Mouse (Mus musculus) activated CD4-positive, CD25-positive, alpha-beta regulatory T cell, adult 9 weeks (primary cell): ENCODE data around the gene Tnnc1. TPM values are rescaled to one million over a fixed set of nuclear protein-coding genes. Genes with fewer than 3 reads are reported as not detected.

Experiments
- polyA plus RNA-seq: library from polyadenylated mRNA; unstranded; fragments of 100-300 nt; shearing (Covaris generic); gene quantifications from one replicate; pipeline ENCODE4 v1.2.1, GENCODE M21; 2017

Tnnc1 gene
- polyA plus RNA-seq = 0.42 TPM

GRCm38 (mm10) chr14:31208084-31208483 is at the start of gene Tnnc1:
TSS of gene Tnnc1 (plus strand) at chr14:31208312.

GRCm38 (mm10) chr14:31168425-31168824 is 39.7 kb upstream of the Tnnc1 start, which contains the start of gene Stab1:
TSS of gene Stab1 (minus strand) at chr14:31168641.

GRCm38 (mm10) chr14:31216846-31217245 is 8.7 kb downstream of the Tnnc1 start, which contains the start of gene Nisch:
TSS of gene Nisch (minus strand) at chr14:31216946.

GRCm38 (mm10) chr14:31217666-31218065 is 9.6 kb downstream of the Tnnc1 start, which contains the start of gene Sema3g:
TSS of gene Sema3g (plus strand) at chr14:31217860.

GRCm38 (mm10) chr14:31251084-31251604 is 43.0 kb downstream of the Tnnc1 start, which contains the start of the genes Phf7 and Bap1:
TSS of gene Phf7 (minus strand) at chr14:31251317.
TSS of gene Bap1 (plus strand) at chr14:31251450.

Other genes starting within 250 kb of the Tnnc1 start
- 8.5 TPM for gene Glt8d1, start 206.9 kb upstream of the Tnnc1 start, polyA plus RNA-seq
- 367 TPM for gene Spcs1, start 206.6 kb upstream of the Tnnc1 start, polyA plus RNA-seq
- gene Pbrm1, start 189.2 kb upstream of the Tnnc1 start, polyA plus RNA-seq = 40.6 TPM
- gene Gnl3, start 189.2 kb upstream of the Tnnc1 start, polyA plus RNA-seq = 84.0 TPM
- gene Smim4, start 79.4 kb upstream of the Tnnc1 start, polyA plus RNA-seq = 58.6 TPM
- gene Nt5dc2, start 77.3 kb upstream of the Tnnc1 start, polyA plus RNA-seq = not detected
- gene Stab1, start 39.7 kb upstream of the Tnnc1 start, polyA plus RNA-seq = 3.2 TPM
- 176 TPM for gene Nisch, start 8.6 kb downstream of the Tnnc1 start, polyA plus RNA-seq
- gene Sema3g, start 9.5 kb downstream of the Tnnc1 start, polyA plus RNA-seq = 0.07 TPM
- gene Phf7, start 43.0 kb downstream of the Tnnc1 start, polyA plus RNA-seq = 12.3 TPM
- 90.5 TPM for gene Bap1, start 43.1 kb downstream of the Tnnc1 start, polyA plus RNA-seq
- gene Dnah1, start 115.6 kb downstream of the Tnnc1 start, polyA plus RNA-seq = not detected
- gene Capn7, start 128.3 kb downstream of the Tnnc1 start, polyA plus RNA-seq = 25.4 TPM
- 27.7 TPM for gene Sh3bp5, start 227.8 kb downstream of the Tnnc1 start, polyA plus RNA-seq